Mouse (Mus musculus) bone marrow macrophage, adult 2 months (primary cell): ENCODE measurements around the gene Pex16.

ENCODE experiments used
- CTCF ChIP-seq: IDR thresholded peaks from 2 replicates; pipeline ENCODE4 v1.5.1; 2012; ENCODE audit warnings: low read depth, mild to moderate bottlenecking, low read length, moderate library complexity
- POLR2A ChIP-seq: IDR thresholded peaks from 2 replicates; pipeline ENCODE4 v1.6.1; 2012; ENCODE audit warnings: mild to moderate bottlenecking, low read depth, low read length, borderline replicate concordance

- no peak for TF ChIP-seq CTCF
- TF ChIP-seq POLR2A = no peak
Measured at GRCm38 (mm10) chr2:92427882-92428281, 53.4 kb downstream of the Pex16 start.
